In genomic region chr16:91932082-91932690, GRCm38 (mm10) we compare ENCODE assay signal across 8 mouse cellular contexts.
DNase-seq lines count a peak whose midpoint lies in the region; ATAC-seq and TF ChIP-seq lines count a peak whose summit lies in the region.

No protein-coding gene starts in this region.

- H3K9ac ChIP-seq in heart, embryonic 12.5 days: no peak overlapping the region
- no peak overlapping the region for H3K9ac ChIP-seq in hindbrain, embryonic 12.5 days
- H3K9ac ChIP-seq in midbrain, embryonic 11.5 days (ENCODE audit: low read length): no peak overlapping the region; the same call in 1 of the 2 replicates

- peak overlapping the region; percentile 81 for H3K4me3 ChIP-seq in heart, embryonic 12.5 days
- H3K4me3 ChIP-seq in G1E (ENCODE audit: low read depth, low read length): peak overlapping the region; percentile 100; the same call in 1 of the 2 replicates
- peak overlapping the region; percentile 96 for H3K4me3 ChIP-seq in hindbrain, embryonic 12.5 days
- peak overlapping the region; percentile 95 for H3K4me3 ChIP-seq in midbrain, embryonic 11.5 days (ENCODE audit: low read depth, low read length)

- no peak for TF ChIP-seq CTCF in G1E (IDR thresholded peaks at IDR 0.05; ENCODE audit: low read depth, low read length)

- H3K36me3 ChIP-seq in heart, embryonic 12.5 days: peaks cover 29% of the 10 kb centered on the region
- H3K36me3 ChIP-seq in G1E (replicated peaks): peaks cover 29% of the 10 kb centered on the region
- H3K36me3 ChIP-seq in hindbrain, embryonic 12.5 days: peaks cover 23% of the 10 kb centered on the region
- peaks cover 13% of the 10 kb centered on the region for H3K36me3 ChIP-seq in midbrain, embryonic 11.5 days (ENCODE audit: control insufficient read depth, insufficient read depth, low read length)

- no peak for ATAC-seq in heart, embryonic 12.5 days (ENCODE audit: insufficient number of reproducible peaks, low FRiP score)
- ATAC-seq in G1E (ENCODE audit: extremely low read depth, insufficient number of reproducible peaks, low FRiP score, poor library complexity, severe bottlenecking): no peak
- no peak for ATAC-seq in hindbrain, embryonic 12.5 days (ENCODE audit: low FRiP score)
- ATAC-seq in midbrain, embryonic 11.5 days (ENCODE audit: low FRiP score): no peak

- no peak for DNase-seq in heart, adult 18-20 months
- DNase-seq in G1E (ENCODE audit: low spot score): no peak
- peak; percentile 66 for DNase-seq in midbrain, embryonic 11.5 days (ENCODE audit: low spot score, missing footprints)
- no peak for DNase-seq in thymus, postnatal 0 days (ENCODE audit: low spot score)
- DNase-seq in left cerebral cortex, adult 8-10 months (ENCODE audit: low spot score in 2 of 2): no peak
- DNase-seq in kidney, postnatal 10 days: no peak

- peak overlapping the region; percentile 50; the same call in 1 of the 2 replicates for H3K4me2 ChIP-seq in heart, embryonic 12.5 days
- H3K4me2 ChIP-seq in hindbrain, embryonic 12.5 days (replicated peaks): peak overlapping the region; percentile 49
- H3K4me2 ChIP-seq in midbrain, embryonic 11.5 days: peak overlapping the region; percentile 44

- H3K4me1 ChIP-seq in heart, embryonic 12.5 days (replicated peaks): peaks cover 15% of the 10 kb centered on the region
- H3K4me1 ChIP-seq in G1E (ENCODE audit: insufficient read depth, low read depth, low read length): peaks cover 42% of the 10 kb centered on the region
- H3K4me1 ChIP-seq in hindbrain, embryonic 12.5 days: peaks cover 12% of the 10 kb centered on the region
- peaks cover 8% of the 10 kb centered on the region for H3K4me1 ChIP-seq in midbrain, embryonic 11.5 days (ENCODE audit: control insufficient read depth, insufficient read depth, low read length)

- WGBS in heart, embryonic 12.5 days: 48% methylated on average over 8 of the region's 8 CpGs
- 54% methylated on average over 8 of the region's 8 CpGs for WGBS in hindbrain, embryonic 12.5 days
- 56% methylated on average over 8 of the region's 8 CpGs for WGBS in midbrain, embryonic 11.5 days

- H3K27me3 ChIP-seq in heart, embryonic 12.5 days (replicated peaks): no peaks in the 10 kb centered on the region
- peaks cover under 1% of the 10 kb centered on the region; the same call in 1 of the 2 replicates for H3K27me3 ChIP-seq in G1E (ENCODE audit: insufficient read depth, low read length)
- no peaks in the 10 kb centered on the region for H3K27me3 ChIP-seq in hindbrain, embryonic 12.5 days
- H3K27me3 ChIP-seq in midbrain, embryonic 11.5 days (ENCODE audit: control insufficient read depth, insufficient read depth, low read length): no peaks in the 10 kb centered on the region

- H3K27ac ChIP-seq in heart, embryonic 12.5 days (ENCODE audit: poor library complexity, severe bottlenecking): no peak overlapping the region
- no peak overlapping the region for H3K27ac ChIP-seq in hindbrain, embryonic 12.5 days
- no peak overlapping the region for H3K27ac ChIP-seq in midbrain, embryonic 11.5 days (ENCODE audit: low read depth, low read length)

- H3K9me3 ChIP-seq in heart, embryonic 12.5 days (replicated peaks): no peaks in the 10 kb centered on the region
- no peaks in the 10 kb centered on the region for H3K9me3 ChIP-seq in G1E (replicated peaks)
- H3K9me3 ChIP-seq in hindbrain, embryonic 12.5 days (replicated peaks): no peaks in the 10 kb centered on the region
- no peaks in the 10 kb centered on the region for H3K9me3 ChIP-seq in midbrain, embryonic 11.5 days (ENCODE audit: control insufficient read depth, low read length)
